Mouse (Mus musculus) NIH3T3 (cell line): ENCODE results near the gene Sned1.
A peak's percentile ranks its signal among the peaks of the same experiment; 100 is the strongest.
"Not testable (repeated sequence)": the region's sequence is repeated elsewhere in the genome, so short reads cannot be mapped to it uniquely, and the experiment has no call there.

Experiments
- DNase-seq: peaks from one replicate; pipeline ENCODE4 v3.0.0-alpha.2; 2012; ENCODE audit warnings: low read depth

Gene Sned1

GRCm38 (mm10) chr1:93235576-93236544, at the start of gene Sned1:
TSS of gene Sned1 (plus strand) at chr1:93235841.
- DNase-seq: peak; percentile 97

GRCm38 (mm10) chr1:93190726-93191305, 44.8 kb upstream of the Sned1 start:
- DNase-seq: no peak

- no peak for DNase-seq
These were observed 40.7 kb upstream of the Sned1 start for GRCm38 (mm10) chr1:93194961-93195360.

GRCm38 (mm10) chr1:93197454-93197853, 38.2 kb upstream of the Sned1 start:
- DNase-seq: not testable (repeated sequence)

DNA sequence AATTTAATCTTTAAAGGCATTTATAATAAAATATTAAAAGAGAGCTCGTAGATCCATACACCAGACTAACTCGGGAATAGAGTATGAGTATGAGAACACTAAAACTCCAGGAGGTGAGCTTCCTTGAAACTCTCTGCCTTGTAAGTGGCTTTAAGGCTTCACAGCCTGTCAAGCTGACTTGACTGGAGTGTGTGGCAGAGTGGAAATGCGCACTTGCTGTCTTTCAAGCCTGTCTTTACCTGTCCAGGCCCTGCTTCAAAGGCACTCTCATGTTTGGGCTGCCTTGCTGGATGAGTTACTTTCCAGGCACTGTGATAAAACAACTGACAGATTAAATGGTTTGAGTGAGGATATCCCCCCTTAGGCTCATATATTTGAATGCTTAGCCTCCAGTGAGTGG, 37.7 kb upstream of the Sned1 start:
- DNase-seq: no peak

- peak; percentile 62 for DNase-seq
These were observed 29.2 kb upstream of the Sned1 start for GRCm38 (mm10) chr1:93206277-93206970.

DNA sequence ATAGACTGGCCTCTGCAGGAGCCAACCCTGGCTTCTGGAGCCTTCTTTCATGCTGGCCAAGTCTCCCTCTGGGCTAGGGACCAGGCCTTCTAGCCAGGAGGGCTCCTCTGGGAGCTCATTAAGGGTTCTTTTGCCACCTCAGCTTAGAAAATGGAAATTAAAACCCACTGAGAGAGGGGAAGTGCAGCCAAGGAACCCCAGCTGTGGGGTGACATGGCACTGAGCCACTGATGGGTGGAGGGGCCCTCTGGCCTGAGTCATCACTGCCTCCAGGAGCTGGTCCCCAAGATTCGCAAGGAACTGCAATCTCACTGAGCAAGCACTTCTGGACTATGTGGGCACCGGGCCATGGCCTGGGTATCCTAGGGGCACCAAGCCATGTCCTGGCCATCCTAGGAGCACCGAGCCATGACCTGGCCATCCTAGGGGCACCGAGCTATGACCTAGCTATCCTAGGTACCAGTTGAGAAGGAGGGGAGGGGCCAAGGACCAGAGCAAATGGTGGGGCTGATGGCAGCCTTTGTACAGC, 28.0 kb upstream of the Sned1 start:
- peak; percentile 77 for DNase-seq

GRCm38 (mm10) chr1:93210213-93210641, 25.4 kb upstream of the Sned1 start:
- DNase-seq: peak; percentile 97

DNA sequence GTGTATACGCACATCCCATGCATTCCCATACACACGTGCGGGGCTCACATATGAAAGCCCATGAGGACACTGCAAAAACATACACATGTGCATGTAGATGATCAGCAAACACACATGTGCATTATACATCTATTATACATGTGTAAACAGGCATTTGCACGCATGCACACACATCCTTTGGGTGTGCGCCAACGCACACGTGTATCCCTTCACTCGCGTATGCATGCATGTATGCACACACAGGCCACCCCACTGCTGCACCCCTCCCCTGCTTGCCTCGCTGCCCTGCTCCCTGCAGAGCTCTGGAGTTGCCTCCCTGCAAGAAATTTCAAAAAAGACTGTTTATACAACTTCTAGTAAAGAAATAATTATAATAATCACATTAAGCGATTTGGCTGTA, 24.6 kb upstream of the Sned1 start:
- peak; percentile 54 for DNase-seq

DNA sequence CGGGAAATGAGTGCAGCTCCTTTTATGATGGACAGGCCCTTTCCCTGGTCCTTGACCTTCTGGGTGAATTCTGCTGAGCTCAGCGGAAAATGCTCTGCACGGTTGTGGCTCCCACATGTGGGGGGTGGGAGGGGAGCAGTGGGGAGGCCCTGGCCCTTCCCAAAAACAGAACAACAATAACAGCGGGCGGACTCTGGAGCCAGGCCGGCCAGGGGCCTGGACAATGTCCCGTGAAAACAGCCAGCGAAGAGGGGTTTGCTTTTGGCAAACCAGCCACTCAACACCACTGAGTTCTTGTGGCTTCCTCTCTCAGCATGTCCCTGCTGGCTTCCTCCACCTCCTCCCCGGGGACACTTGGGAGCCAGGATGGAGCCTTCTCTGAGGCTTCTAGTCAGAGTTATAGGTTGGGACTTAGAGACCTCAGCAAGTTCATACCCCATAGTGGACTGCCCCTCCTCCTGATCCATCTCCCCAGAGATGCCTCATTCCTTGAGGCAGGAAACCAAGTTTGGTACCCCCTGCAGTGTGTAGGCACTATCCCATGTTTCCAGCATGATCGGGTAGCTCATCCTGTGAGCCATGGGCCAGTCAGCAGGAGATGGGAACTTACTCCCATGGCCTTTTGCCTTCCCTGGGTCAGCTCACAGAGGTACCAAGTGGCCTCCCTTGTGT, 24.0 kb upstream of the Sned1 start:
- DNase-seq: peak; percentile 91

DNA sequence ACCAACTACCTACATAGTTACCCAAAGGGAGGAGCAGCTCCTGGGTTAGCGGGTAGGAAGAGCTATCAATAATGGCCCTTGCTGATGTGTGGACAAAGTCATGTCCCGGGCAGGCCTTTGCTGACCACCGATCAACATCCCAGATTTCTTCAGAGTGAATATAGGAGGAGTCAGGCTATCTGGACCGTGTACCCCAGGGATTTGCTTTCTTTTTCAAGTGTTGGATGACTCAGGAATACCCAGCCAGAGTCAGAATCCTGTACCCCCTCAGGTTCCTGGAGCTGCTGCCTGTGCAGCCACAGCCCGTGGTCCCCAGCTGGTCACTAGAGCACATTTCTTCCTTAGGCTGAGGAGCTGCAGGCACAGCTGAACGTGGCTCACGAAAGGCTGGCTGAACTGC, 23.2 kb upstream of the Sned1 start:
- peak; percentile 78 for DNase-seq

DNA sequence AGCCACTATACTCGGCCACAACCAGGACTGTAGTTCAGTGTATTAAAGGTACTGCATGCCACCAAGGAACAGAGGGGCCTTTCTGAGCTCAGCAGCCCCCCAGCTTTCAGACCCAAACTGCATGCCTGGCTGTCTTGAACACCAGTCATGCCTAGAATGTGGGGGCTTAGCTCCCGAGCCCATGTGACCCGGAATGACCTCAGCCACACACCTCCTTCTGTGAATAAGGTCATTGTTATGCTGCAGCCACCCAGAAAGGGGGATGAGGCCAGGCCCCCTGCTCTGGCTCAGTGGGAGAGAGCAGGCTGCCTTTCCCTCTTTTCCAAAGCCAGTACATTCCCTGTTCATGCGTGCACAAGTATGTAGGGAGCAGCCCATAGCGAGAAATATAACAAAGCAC, 21.0 kb upstream of the Sned1 start:
- DNase-seq: peak; percentile 17

GRCm38 (mm10) chr1:93216839-93217497, 18.7 kb upstream of the Sned1 start:
- DNase-seq: no peak

DNA sequence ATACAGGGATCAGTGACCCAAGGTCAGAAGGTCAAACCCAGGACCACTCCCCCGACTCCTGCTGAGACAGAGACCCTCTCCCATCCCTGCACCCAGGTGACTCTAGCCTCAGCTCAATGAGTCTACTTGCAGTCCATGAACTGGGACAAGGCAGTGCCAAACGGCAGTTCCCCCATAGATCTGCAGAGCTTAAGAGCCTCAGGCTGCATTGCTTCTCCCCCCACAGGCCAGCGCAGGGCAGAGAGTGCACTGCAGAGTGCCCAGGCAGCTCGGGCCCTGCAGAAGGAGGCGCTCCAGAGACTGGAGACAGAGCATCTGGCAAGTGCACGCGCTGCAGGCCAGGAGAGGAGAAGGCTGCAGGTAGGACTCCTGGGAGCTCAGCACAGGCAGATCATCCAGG, 18.1 kb upstream of the Sned1 start:
- DNase-seq: no peak

GRCm38 (mm10) chr1:93220776-93221175, 14.9 kb upstream of the Sned1 start:
- DNase-seq: no peak

GRCm38 (mm10) chr1:93223972-93224371, 11.7 kb upstream of the Sned1 start:
- no peak for DNase-seq

DNA sequence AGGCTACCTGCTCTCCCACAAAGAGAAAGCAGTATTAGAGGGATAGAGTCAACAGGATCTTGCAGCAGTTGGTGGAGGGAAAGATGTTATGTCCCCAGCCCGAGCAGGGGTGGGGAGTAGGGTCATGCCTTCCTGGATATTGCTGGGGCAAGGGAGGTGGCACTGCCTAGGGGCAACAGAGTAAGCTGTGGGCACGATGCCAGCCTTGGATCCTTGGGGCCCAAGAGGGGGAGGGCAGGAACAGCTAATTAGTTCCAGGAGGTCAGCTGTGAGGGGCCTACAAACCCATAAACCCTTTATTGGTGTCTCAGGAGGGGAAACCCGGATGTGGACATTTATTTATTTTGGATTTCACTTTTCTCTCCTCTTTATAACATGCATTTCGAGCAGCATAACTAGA, 10.4 kb upstream of the Sned1 start:
- peak; percentile 72 for DNase-seq

GRCm38 (mm10) chr1:93225731-93226520, 9.7 kb upstream of the Sned1 start:
- DNase-seq: peak; percentile 20

DNA sequence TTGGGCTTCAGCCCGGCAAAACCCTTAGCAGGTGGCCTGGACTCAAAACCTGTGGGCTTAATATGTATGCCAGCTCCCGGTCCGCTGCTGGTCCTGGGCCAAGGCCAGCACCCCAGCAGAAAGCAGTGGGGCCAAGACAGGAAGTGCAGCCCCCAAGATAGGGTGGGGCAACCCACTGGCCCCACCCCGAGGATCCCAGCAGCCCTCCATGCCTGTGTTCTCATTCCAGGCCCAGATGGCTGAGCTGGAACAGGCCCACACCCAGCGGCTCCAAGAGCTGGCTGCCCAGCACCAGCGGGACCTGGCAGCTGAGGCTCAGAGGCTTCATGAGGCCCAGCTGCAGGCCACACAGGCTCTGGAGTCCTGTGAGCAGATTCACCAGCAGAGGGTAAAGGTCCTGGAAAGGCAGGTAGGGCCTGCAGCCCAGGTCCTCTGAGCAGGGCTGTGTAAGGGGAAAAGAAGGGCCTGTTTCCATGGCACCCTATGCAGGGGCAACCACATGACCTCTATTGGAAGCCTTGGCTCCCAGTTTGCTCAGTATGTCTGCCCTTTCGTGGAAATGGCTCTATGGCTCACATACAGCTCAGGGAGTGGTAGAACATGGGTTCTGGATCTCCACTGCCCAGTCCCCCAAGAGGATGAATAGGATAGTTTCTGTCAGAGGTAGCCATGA, 8.2 kb upstream of the Sned1 start:
- peak; percentile 74 for DNase-seq

GRCm38 (mm10) chr1:93227976-93228365, 7.7 kb upstream of the Sned1 start:
- peak; percentile 14 for DNase-seq
